Mouse (Mus musculus) right cerebral cortex, postnatal 14 days (tissue): ENCODE results near the gene Sh3bp4.

ENCODE experiments used
- DNase-seq: peaks from one replicate; pipeline ENCODE4 v3.0.0; 2022

Sh3bp4 gene

GRCm38 (mm10) chr1:89095642-89096424 lies 25.6 kb downstream of the Sh3bp4 start:
- DNase-seq = no peak

GRCm38 (mm10) chr1:89102231-89103003 lies 32.2 kb downstream of the Sh3bp4 start:
- peak; percentile 2 for DNase-seq

GRCm38 (mm10) chr1:89103004-89103263 lies 32.7 kb downstream of the Sh3bp4 start:
- DNase-seq = no peak

- DNase-seq = no peak
Observed at GRCm38 (mm10) chr1:89103505-89103904, 33.3 kb downstream of the Sh3bp4 start.

- no peak for DNase-seq
Observed at GRCm38 (mm10) chr1:89104066-89104765, 34.0 kb downstream of the Sh3bp4 start.

- no peak for DNase-seq
Observed at GRCm38 (mm10) chr1:89105891-89106830, 35.9 kb downstream of the Sh3bp4 start.

GRCm38 (mm10) chr1:89107466-89107865 lies 37.3 kb downstream of the Sh3bp4 start:
- no peak for DNase-seq

GRCm38 (mm10) chr1:89108340-89108896 lies 38.2 kb downstream of the Sh3bp4 start:
- no peak for DNase-seq

- DNase-seq = no peak
Observed at GRCm38 (mm10) chr1:89109767-89110166, 39.6 kb downstream of the Sh3bp4 start.

- no peak for DNase-seq
Observed at GRCm38 (mm10) chr1:89110767-89111534, 40.7 kb downstream of the Sh3bp4 start.

- DNase-seq = no peak
Observed at GRCm38 (mm10) chr1:89112544-89112943, 42.3 kb downstream of the Sh3bp4 start.

- no peak for DNase-seq
Observed at GRCm38 (mm10) chr1:89113731-89114130, 43.5 kb downstream of the Sh3bp4 start.

- DNase-seq = no peak
Observed at GRCm38 (mm10) chr1:89117062-89117461, 46.8 kb downstream of the Sh3bp4 start.

- DNase-seq = no peak
Observed at GRCm38 (mm10) chr1:89118076-89118475, 47.9 kb downstream of the Sh3bp4 start.

- DNase-seq = no peak
Observed at GRCm38 (mm10) chr1:89118836-89119235, 48.6 kb downstream of the Sh3bp4 start.

GRCm38 (mm10) chr1:89120290-89120689 lies 50.1 kb downstream of the Sh3bp4 start:
- DNase-seq = no peak

- no peak for DNase-seq
Observed at GRCm38 (mm10) chr1:89121466-89121865, 51.3 kb downstream of the Sh3bp4 start.

- no peak for DNase-seq
Observed at GRCm38 (mm10) chr1:89122376-89122775, 52.2 kb downstream of the Sh3bp4 start.

GRCm38 (mm10) chr1:89124076-89124475 lies 53.9 kb downstream of the Sh3bp4 start:
- no peak for DNase-seq

GRCm38 (mm10) chr1:89127163-89127562 lies 56.9 kb downstream of the Sh3bp4 start:
- DNase-seq = no peak

GRCm38 (mm10) chr1:89130429-89130828 lies 60.2 kb downstream of the Sh3bp4 start:
- peak; percentile 35 for DNase-seq
